Mouse (Mus musculus) gastrocnemius, adult 18-20 months (tissue): ENCODE data around the gene Ovca2. TPM values are rescaled to one million over a fixed set of nuclear protein-coding genes. Genes with fewer than 3 reads are reported as not detected.
A peak's percentile ranks its signal among the peaks of the same experiment; 100 is the strongest.

Source experiments
- DNase-seq: peaks from one replicate; pipeline ENCODE4 v3.0.0; 2021; ENCODE audit warnings: low spot score
- long read RNA-seq, 2 experiments: library from polyadenylated mRNA; stranded (forward); transcript quantifications; one replicate each; pipeline ENCODE4 v2.0.0; 2021
- total RNA-seq, 2 experiments: library from RNA; stranded (reverse); gene quantifications; 2 replicates each; pipeline ENCODE4 v1.2.3; 2021

Gene Ovca2
- 1 to 10 TPM; 2.5 to 2.8 TPM for total RNA-seq
- long read RNA-seq, experiment 1, partial matches to known transcripts, result 0 of 6 reads
- long read RNA-seq, experiment 1, other reads (novel, unspliced or antisense), result 1 of 6 reads
- long read RNA-seq, experiment 2, partial matches to known transcripts, result 0 of 2 reads
- long read RNA-seq, experiment 2, other reads (novel, unspliced or antisense), result 0 of 2 reads

DNA sequence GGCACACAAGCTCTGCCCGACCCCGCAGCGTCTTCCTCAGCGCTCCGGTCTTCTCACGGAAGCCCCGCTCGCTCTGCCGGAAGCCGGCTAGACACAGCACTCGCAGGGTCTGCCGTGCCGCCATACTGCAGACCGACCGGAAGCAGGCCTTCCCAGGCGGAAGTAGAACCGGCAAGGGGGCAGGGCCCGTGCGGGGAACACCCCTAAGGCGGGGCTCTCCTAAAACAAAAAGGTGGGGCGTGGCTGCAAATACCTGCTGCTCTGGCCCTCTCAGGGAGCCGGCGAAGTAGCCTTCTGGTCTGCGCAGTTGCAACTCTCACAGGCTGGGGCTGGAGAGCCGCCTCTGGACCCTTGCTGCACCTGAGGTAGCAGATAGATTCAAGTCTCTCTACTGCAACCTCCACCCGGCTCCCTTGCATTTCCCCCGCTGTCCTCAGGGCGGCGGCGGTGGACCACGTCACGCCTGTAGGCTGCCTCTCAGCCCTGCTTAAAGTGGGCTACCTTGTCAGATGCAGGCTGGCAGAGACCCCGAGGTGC is at the start of gene Ovca2:
Ovca2 (minus strand) TSS at position 164 of the 537 bp plus-strand sequence.
- peak; percentile 85 for DNase-seq

DNA sequence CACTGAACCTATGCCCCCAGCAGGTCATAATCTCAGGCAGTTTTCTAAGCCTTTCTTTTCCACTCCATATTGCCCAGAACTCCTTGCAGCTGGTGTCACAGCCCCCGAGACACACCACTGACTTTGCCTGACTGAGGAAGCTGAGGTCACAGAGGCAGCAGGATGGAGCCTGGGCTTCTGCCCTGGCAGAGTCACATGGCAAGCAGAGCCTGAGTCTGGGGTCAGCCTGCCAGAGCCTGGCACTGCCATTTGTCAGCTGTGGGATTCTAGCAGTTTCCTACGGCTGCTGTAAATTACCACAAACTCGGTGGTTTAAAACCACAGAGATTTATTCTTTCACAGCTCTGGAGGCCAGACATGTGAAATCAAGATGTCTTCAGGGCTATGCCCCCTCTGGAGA is 49.0 kb upstream of the Ovca2 start:
- DNase-seq, result no peak

- DNase-seq, result no peak
Measured at GRCm38 (mm10) chr11:75224835-75225234, 46.2 kb upstream of the Ovca2 start.

DNA sequence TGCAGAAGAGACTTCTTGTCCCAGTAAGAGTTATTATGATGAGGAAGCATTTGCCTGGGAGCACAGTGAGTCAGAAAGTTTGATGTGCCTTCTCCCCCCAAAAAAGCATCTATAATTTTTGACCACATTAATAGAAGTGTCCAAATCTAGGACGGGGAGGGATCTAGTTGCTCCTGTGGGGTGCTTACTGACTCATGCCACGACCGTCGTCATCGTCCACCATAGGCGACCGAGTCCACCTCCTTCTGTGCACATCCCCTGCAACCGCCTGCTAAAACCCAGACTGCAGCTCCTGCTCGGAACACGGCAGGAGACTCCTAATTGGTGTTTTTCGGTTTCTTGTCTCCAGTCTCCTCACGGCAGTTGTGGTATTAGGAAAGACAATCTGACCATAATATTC is 45.4 kb upstream of the Ovca2 start:
- no peak for DNase-seq

- DNase-seq, result no peak
Measured at GRCm38 (mm10) chr11:75220517-75221145, 42.0 kb upstream of the Ovca2 start.

DNA sequence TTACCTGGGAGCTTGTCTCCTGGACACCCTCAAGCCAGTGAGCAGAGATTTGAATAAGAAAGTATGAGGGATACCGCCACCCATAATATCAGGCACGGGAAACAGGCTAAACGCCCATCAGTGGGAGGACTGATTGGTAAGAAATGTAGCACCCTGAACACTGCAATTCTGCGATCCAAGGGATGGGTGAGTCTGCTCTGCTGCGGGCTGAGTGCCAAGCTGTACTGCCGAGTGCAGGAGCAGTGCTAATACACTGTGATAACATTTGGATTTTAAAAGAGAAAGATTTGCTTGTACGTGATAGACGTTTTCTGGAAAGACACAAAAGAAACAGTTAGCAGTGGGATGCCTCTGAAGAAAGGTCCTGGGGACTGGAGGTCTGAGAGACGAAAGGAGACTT is 41.5 kb upstream of the Ovca2 start:
- no peak for DNase-seq

GRCm38 (mm10) chr11:75214081-75214950 is 35.7 kb upstream of the Ovca2 start:
- DNase-seq, result no peak

DNA sequence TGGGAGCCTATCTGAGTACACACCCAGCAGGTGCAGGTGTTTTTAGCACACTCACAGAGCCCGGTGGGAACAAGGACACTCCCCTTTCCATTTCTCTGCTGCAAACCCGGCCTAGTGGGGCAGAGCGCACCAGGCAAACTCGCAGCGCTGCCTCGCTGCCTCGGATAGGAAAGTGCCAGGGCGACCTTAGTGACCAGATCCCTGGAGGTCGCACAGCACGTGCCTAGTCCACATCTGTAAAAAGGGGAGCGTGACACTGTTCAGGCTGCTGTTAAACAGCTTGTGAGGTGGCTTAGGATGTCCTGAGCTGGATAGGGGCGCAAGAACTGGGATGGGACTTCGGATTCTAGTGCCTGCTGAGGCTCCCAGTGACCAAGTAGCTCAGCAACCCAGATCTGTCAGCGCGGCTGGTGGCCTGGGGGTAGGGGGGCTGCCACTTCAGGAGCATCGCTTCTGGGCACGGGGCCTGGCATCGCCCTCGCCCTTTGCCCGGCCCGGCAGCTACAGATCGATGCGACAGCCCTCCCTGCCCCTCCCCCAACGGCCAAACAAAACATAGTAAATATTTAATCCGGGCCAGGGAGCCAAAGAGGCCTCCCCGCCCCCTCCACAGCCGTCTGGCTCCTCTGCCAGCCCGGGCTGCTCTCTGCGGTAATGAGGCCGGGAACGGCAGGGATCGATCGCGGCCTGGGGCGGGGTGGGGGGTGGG is 34.9 kb upstream of the Ovca2 start:
- DNase-seq, result no peak

- DNase-seq, result no peak
Measured at GRCm38 (mm10) chr11:75212876-75213275, 34.2 kb upstream of the Ovca2 start.

GRCm38 (mm10) chr11:75212031-75212667 is 33.5 kb upstream of the Ovca2 start:
- DNase-seq, result peak; percentile 49

DNA sequence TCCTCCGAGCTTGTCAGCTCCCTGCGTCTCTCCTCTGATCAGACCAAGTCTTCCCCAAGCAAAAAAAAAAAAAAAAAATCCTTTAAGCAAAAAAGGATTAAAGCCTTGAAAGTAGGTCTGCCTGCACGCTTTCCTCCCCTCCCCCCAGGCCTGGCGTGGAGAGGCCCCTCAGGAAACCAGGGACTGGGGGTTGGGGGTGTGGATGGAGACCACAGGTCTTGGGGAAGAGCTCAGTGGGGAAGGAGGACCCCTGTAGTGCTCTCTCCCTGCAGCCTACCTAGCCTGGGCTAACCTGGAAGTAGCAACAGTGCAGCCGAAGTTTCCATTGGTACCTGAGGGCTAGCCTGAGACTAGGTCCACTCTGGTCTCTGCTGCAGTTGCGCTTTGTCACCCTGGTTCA is 32.1 kb upstream of the Ovca2 start:
- DNase-seq, result no peak

- DNase-seq, result no peak
Measured at GRCm38 (mm10) chr11:75210093-75210492, 31.5 kb upstream of the Ovca2 start.

GRCm38 (mm10) chr11:75209363-75209762 is 30.7 kb upstream of the Ovca2 start:
- no peak for DNase-seq

DNA sequence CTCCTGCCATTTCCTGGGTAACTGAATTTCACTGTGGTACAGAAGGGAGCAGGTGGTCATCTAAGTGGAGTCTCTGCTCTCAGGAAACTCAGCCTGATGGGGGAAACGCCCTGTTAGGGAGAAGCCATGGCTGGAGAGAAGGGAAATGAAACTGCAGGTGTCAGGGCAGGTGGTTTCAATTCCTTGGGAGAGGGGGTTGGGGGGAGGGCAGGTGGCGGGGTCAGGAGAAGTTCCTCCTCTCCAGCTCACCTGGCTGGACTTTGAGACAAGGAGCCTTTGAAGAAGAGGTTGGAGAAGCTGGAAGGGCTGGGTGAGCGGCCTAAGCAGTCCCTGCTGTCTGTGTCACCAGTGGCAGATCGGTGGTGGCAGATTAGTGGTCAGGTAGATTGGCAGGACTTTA is 27.7 kb upstream of the Ovca2 start:
- DNase-seq, result no peak

GRCm38 (mm10) chr11:75204472-75204871 is 25.8 kb upstream of the Ovca2 start:
- no peak for DNase-seq

GRCm38 (mm10) chr11:75203926-75204325 is 25.3 kb upstream of the Ovca2 start:
- no peak for DNase-seq

- no peak for DNase-seq
Measured at GRCm38 (mm10) chr11:75201721-75202120, 23.1 kb upstream of the Ovca2 start.

DNA sequence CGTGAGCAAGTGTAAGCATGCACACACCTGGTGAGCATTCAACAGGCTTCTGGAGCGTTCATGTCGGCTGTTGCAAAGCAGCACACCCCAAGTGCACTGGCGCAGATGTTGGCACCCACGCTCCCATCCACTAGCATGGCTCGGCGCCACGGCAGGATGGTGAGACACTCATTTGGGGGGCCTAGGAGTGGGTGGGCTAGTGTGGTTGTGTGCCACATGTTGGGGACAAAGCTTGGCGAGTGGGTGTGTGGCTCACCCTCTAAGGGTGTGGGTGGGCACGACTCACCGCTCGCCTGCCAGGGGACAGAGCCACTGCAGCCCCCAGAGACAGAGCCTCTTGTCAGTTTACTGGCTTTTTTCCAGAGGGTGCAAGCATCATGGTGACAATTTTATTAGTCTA is 22.3 kb upstream of the Ovca2 start:
- no peak for DNase-seq

DNA sequence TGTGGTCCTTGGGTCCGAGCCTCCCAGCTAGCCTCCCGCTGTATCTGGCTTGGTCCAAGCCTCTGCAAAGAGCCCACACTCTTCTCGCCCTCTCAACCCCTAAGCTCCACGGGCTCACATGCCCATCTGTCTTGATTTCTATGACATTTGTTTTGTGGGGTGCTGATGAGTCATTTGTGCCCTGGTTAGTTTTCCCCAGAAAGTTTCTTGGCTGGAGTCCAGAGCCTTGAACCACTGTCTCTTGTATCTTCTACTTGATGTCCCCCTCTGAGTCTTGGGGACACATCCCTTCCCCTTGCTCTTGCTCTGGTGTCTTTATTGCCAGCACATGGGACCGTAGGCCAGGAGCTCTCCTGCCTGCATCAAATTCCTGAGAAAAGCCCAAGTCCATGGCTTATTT is 21.3 kb upstream of the Ovca2 start:
- DNase-seq, result no peak

DNA sequence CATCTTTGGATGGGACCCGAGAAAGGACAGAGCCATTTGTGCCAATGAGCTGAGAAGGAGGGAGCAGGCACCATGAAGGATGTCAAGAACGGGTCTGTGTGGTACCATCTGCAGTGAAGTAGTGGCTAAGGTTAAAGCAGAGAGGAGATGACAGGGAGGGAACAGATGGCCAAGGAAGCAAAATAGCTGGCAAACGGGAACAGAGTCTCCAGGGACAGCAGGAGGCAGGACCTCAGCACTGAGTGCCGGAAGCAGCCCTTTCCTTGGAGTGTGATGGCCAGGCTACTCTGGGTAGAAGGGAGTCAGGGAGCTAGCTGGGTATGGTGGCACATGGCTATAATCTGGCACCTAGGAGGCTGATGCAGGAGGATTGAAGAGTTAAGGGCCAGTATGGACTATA is 20.2 kb upstream of the Ovca2 start:
- DNase-seq, result no peak

DNA sequence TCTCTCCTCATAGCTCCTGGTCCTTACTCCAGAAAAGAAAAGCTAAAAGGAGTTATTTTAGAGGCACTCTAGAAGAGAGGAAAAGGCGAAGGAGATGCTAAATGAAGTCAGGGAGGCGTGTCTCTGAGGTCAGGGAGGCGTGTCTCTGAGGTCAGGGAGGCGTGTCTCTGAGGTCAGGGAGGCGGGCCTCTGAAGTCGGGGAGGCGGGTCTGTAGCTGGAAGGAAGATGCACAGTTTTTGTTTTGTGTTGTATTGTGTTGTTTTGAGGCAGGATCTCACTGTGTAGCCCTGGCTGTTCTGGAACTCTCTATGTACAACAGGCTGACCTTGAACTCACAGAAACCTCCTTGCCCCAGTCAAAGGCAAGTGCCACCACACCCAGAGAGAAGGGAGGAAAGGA is 19.3 kb upstream of the Ovca2 start:
- no peak for DNase-seq
